Mouse (Mus musculus): ENCODE measurements around the gene Nvl.

The Nvl gene

DNA sequence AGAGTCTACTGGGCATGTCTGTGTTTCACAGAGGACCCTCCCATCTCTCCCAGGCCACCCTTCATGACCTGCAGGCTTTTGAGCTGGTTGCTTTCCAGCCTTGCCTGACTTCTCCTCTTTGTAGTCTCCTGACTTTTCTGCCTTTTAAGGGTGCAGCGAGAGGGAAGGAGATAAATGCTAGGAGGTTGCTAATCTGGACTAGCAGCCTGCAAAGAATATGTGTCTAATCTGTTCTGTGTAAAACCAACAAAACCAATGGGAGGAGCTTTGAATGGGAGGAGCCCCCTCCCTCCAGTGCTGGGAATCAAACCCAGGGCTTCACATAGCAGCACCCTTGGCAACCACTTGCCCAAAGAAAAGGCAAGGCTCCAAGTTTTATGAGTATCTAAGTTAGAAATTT, 75.7 kb downstream of the Nvl start:
- no peak for DNase-seq (ENCODE audit: low spot score)

DNA sequence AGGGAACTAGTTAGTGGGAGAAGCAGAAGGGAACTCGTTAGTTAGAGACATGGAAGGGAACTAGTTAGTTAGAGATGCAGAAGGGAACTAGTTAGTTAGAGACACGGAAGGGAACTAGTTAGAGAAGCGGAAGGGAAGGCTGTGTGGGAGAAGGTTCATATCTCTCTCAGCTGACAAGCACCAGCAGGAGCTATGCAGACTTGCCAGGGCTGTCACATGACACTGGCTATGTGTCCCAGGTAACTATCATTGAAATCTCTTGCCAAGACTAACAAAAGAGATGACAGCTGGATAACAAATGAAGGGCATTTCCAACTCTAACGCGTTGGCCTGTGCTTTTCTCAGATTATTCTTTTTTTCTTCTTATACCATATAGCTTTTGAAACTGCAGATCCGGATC, 79.4 kb downstream of the Nvl start:
- DNase-seq (ENCODE audit: low spot score): no peak

GRCm38 (mm10) chr1:181063991-181064390, 80.0 kb downstream of the Nvl start:
- no peak for DNase-seq (ENCODE audit: low spot score)

DNA sequence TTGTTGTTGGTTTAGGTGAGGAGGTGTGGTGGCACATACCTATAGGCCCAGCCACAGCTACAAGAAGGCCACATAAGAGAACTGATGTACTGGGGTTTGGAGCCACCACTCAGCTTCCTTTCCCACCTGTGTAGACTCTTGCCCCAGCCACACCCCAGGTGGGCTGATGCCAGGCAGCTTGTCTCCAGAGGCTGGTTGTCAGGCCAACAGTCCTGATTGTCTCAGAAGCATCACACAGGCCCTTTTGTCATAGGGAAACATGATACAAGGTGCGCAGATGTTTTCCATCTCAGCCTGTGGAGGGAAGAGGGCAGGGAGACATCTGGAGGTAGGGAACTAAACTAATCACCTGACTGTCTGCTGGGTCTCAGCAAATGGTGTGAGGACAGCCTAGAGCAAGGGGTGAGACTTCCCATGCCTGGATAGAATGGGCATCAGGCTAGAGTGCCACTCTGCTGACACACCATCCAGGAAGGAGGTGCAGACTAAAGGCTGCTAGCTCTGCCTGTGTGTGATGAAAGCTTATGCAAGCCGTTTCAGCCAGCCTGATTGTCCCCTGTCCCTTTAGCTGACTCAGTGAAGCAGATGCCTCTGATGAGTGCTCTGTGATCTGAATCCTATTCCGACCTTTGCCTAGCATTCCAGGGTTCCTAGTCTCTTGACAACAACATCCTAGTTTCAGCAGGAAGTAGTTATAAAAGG, 82.1 kb downstream of the Nvl start:
- no peak for DNase-seq (ENCODE audit: low spot score)

GRCm38 (mm10) chr1:181052898-181053297, 91.1 kb downstream of the Nvl start:
- DNase-seq (ENCODE audit: low spot score): no peak

DNA sequence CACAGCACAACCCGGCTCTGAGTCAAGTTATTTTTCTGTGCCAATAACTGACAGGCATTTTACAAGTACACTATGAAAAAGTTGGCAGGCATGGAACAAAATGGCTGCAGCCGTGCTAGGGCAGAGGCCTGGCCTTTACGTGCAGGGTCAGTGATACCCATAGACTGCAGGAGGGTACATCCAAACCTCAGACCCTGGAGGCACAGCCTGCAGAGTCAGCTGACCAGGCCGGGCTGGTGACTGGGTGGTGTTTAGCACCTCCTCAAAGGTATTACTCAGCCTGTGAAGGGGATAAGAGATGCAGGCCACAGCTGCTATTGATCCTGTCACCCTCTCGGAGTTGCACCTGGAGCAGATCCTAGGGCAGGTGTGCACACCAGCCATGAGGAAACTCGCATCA, 93.1 kb downstream of the Nvl start, which contains the start of gene 9130409I23Rik:
9130409I23Rik (plus strand) TSS at position 301 of the 400 bp plus-strand sequence.
- no peak for DNase-seq (ENCODE audit: low spot score)

- no peak for DNase-seq (ENCODE audit: low spot score)
These were observed 94.6 kb downstream of the Nvl start for GRCm38 (mm10) chr1:181049328-181049842.

DNA sequence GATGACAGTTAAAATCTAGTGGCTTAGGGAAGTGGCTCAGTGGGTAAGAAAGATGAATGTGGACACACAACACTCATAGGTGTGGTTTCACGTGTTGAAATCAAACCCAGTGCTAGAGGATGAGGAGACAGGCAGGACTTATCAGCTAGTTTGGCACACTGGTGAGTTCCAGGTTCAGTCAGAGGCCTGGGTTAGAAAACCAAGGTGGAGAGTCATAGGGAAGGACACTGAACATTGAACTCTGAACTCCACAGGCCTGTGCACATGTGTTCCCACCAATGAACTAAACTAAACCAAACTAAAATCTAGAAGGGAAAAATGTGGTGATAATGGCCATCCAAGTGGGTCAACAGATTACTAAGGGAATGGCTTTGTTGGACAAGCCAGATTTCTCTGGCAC, 96.5 kb downstream of the Nvl start:
- no peak for DNase-seq (ENCODE audit: low spot score)

- no peak for DNase-seq (ENCODE audit: low spot score)
These were observed 104.4 kb downstream of the Nvl start for GRCm38 (mm10) chr1:181039652-181040051.

- no peak for DNase-seq (ENCODE audit: low spot score)
These were observed 106.4 kb downstream of the Nvl start for GRCm38 (mm10) chr1:181037623-181038022.
